Mouse (Mus musculus) stomach, postnatal 0 days (tissue): Measurements from ENCODE around the gene Polr2i.

Experiments used
- CTCF ChIP-seq: IDR thresholded peaks from 2 replicates; pipeline ENCODE4 v1.5.1; 2016; ENCODE audit warnings: antibody characterized with exemption, low read depth, mild to moderate bottlenecking, moderate library complexity
- EP300 ChIP-seq: optimal IDR thresholded peaks from 2 replicates; pipeline ENCODE3; 2016; ENCODE audit warnings: antibody characterized with exemption

- TF ChIP-seq CTCF, result peak; percentile 95
- no peak for TF ChIP-seq EP300
These were observed 33.2 kb upstream of the Polr2i start, which contains the start of gene Capns1 for GRCm38 (mm10) chr7:30198481-30198971.
